Mouse (Mus musculus): ENCODE data around the gene Gm28635. TPM values are rescaled to one million over a fixed set of nuclear protein-coding genes. Genes with fewer than 3 reads are reported as not detected.

Gene Gm28635
- polyA plus RNA-seq, 1 experiment from 2014 or later = not detected

DNA sequence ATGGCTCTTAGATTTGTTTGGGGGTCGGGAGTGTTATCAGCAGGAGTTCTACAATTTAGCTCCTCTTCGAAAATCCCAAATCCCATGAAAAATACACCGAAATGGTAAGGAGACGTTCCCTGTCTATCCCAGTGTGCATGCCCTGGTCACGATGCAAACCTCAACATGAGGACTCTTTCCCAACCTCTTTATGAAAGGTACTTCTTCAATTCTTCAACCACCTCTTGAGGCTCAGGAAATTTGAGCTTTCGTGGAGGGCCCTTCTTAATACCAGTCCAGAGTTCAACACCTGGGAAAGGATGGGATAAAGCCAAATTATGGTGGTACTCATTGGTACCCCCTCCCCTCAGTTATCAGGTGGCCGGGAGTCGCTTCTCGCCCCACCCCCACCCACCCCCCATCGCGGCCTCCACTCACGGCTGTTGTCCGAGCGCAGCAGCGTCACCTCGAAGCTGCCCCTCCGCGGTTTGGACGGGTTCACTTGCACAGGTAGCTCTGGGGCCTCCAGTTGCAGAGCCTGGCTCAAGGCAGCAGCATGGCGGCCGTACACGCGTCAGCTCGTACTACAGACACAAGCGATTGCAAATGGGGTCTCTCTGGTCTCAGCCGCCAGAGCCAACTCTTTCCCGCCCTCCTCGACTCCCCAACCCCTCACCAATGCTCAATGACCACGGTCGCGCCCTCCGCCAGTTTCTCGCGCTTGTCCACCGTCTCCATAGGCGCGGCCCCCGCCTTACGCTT is 7.8 kb downstream of the Gm28635 start:
- ATAC-seq (ENCODE audit: low FRiP score) = peak; percentile 79
- DNase-seq (ENCODE audit: low spot score) = no peak
- no peaks in the 10 kb centered on the region for H3K9me3 ChIP-seq (ENCODE audit: control insufficient read depth, low read length)

DNA sequence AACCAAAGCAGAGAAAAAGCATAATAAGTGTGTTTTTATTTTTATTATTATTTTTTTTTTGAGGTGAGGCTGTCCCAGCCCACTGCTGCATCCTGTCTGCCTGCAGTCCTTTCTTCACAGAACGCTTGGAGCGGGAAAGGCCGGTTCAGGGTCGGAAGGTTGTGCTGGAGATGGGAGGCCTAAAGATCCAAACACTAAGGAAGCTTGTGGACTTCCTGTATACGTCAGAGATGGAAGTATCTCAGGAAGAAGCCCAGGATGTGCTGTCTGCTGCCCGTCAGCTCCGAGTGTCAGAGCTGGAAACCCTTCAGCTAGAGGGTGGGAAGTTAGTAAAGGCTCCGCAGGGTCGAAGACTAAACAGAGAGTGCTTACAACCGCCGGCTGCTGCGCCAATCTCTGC is 11.8 kb downstream of the Gm28635 start:
- no peak overlapping the region for H3K9ac ChIP-seq
- no peaks in the 10 kb centered on the region for H3K27me3 ChIP-seq (ENCODE audit: control insufficient read depth, insufficient read depth, low read length)
- 68% methylated on average over 12 of the region's 12 CpGs for WGBS
- no peaks in the 10 kb centered on the region; the same call in 1 of the 2 replicates for H3K36me3 ChIP-seq (replicated peaks; ENCODE audit: control insufficient read depth, insufficient read depth)
- no peak for DNase-seq (ENCODE audit: low spot score)
- H3K27ac ChIP-seq = no peak overlapping the region
- H3K9me3 ChIP-seq (ENCODE audit: control insufficient read depth, low read length) = no peaks in the 10 kb centered on the region
- H3K4me3 ChIP-seq (replicated peaks; ENCODE audit: low read length) = no peak overlapping the region
- no peak for ATAC-seq (ENCODE audit: low FRiP score)
- H3K4me1 ChIP-seq (replicated peaks; ENCODE audit: control insufficient read depth, insufficient read depth, low read length) = peaks cover 10% of the 10 kb centered on the region
- no peak overlapping the region for H3K4me2 ChIP-seq (replicated peaks)

More for the DNA sequence above, 7.8 kb downstream of the Gm28635 start:
- WGBS = 3% methylated on average over 39 of the region's 39 CpGs
- Histone ChIP-seq H3K4me2 (replicated peaks) (peak overlapping the region; percentile 65), H3K27ac (peak overlapping the region; percentile 85), H3K27me3 (ENCODE audit: control insufficient read depth, insufficient read depth, low read length) (no peaks in the 10 kb centered on the region), H3K36me3 (replicated peaks; ENCODE audit: control insufficient read depth, insufficient read depth) (peaks cover 26% of the 10 kb centered on the region), H3K9ac (peak overlapping the region; percentile 80), H3K4me3 (replicated peaks; ENCODE audit: low read length) (peak overlapping the region; percentile 70), H3K4me1 (replicated peaks; ENCODE audit: control insufficient read depth, insufficient read depth, low read length) (peaks cover 10% of the 10 kb centered on the region)

- no peak overlapping the region for H3K4me3 ChIP-seq (replicated peaks; ENCODE audit: low read length)
- H3K4me1 ChIP-seq (replicated peaks; ENCODE audit: control insufficient read depth, insufficient read depth, low read length) = no peaks in the 10 kb centered on the region
- no peak overlapping the region for H3K27ac ChIP-seq
- no peaks in the 10 kb centered on the region; the same call in 1 of the 2 replicates for H3K36me3 ChIP-seq (replicated peaks; ENCODE audit: control insufficient read depth, insufficient read depth)
- ATAC-seq (ENCODE audit: low FRiP score) (no peak), DNase-seq (ENCODE audit: low spot score) (no peak)
- 19% methylated on average over 2 of the region's 2 CpGs for WGBS
- H3K4me2 ChIP-seq (replicated peaks) = no peak overlapping the region
- no peak overlapping the region for H3K9ac ChIP-seq
- no peaks in the 10 kb centered on the region for H3K9me3 ChIP-seq (ENCODE audit: control insufficient read depth, low read length)
- no peaks in the 10 kb centered on the region for H3K27me3 ChIP-seq (ENCODE audit: control insufficient read depth, insufficient read depth, low read length)
These were observed 15.0 kb downstream of the Gm28635 start for GRCm38 (mm10) chr2:84662866-84663265.

DNA sequence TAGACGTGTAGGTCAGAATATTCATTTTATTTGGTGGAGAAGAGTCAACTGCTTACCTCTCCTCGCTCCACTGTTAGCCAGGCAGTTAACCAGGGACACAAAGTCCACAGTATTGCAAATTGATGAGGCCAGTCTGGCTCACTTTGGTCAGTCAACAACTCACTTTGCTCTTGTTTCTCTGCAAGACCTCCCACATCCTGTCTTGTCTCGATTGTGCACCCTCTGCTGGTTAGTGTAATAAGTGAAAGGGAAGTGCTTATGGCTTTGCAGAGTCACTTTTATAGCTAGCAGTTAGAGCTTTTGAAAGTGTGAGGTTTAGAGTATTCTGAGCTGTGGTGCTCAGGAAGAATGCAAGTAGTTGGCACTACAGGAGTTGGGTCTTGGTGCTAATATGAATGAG is 17.6 kb downstream of the Gm28635 start:
- DNase-seq (ENCODE audit: low spot score) (no peak), ATAC-seq (ENCODE audit: low FRiP score) (no peak)
- H3K9me3 ChIP-seq (ENCODE audit: control insufficient read depth, low read length) = no peaks in the 10 kb centered on the region
- WGBS = 79% methylated on average over 3 of the region's 3 CpGs
- H3K4me2 ChIP-seq (replicated peaks) = no peak overlapping the region
- no peaks in the 10 kb centered on the region for H3K36me3 ChIP-seq (replicated peaks; ENCODE audit: control insufficient read depth, insufficient read depth)
- no peak overlapping the region for H3K4me3 ChIP-seq (replicated peaks; ENCODE audit: low read length)
- no peaks in the 10 kb centered on the region for H3K27me3 ChIP-seq (ENCODE audit: control insufficient read depth, insufficient read depth, low read length)
- H3K27ac ChIP-seq = no peak overlapping the region
- H3K9ac ChIP-seq = no peak overlapping the region
- no peaks in the 10 kb centered on the region for H3K4me1 ChIP-seq (replicated peaks; ENCODE audit: control insufficient read depth, insufficient read depth, low read length)

DNA sequence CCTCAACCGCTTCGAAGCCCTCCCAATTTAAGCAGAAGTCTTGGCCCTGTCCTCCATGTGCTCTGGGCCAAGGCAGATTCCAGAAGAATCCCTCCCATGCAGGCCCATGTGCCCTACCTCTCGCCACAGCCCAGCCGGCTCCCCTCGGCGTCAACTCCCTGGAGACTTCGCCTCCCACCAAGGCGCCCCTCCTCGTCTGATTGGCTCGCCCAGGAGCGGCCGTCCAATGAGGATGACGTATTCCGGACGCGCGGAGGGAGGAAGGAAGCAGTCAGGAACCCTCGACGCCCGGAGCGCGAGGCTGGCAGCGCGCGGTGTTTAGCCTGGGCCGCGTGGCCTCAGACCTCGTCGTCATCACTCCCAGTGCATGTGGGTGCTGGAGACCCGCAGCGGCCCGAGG is 19.0 kb downstream of the Gm28635 start, which contains the start of gene Btbd18:
Gene Btbd18, plus strand, starts transcription at position 274 of the 400 bp plus-strand sequence.
- Histone ChIP-seq H3K9ac (no peak within 1 kb of the TSS), H3K9me3 (ENCODE audit: control insufficient read depth, low read length) (no peaks in the 10 kb centered on the region), H3K27ac (no peak within 1 kb of the TSS), H3K27me3 (ENCODE audit: control insufficient read depth, insufficient read depth, low read length) (no peaks in the 10 kb centered on the region), H3K4me2 (replicated peaks) (no peak within 1 kb of the TSS), H3K4me3 (replicated peaks; ENCODE audit: low read length) (no peak within 1 kb of the TSS), H3K36me3 (replicated peaks; ENCODE audit: control insufficient read depth, insufficient read depth) (no peaks in the 10 kb centered on the region), H3K4me1 (replicated peaks; ENCODE audit: control insufficient read depth, insufficient read depth, low read length) (no peaks in the 10 kb centered on the region)
- 95% methylated on average over 32 of the region's 32 CpGs for WGBS
- DNase-seq (ENCODE audit: low spot score) = no peak
- ATAC-seq (ENCODE audit: low FRiP score) = no peak

- Histone ChIP-seq H3K36me3 (replicated peaks; ENCODE audit: control insufficient read depth, insufficient read depth) (no peaks in the 10 kb centered on the region), H3K9ac (no peak overlapping the region), H3K27me3 (ENCODE audit: control insufficient read depth, insufficient read depth, low read length) (no peaks in the 10 kb centered on the region), H3K4me2 (replicated peaks) (no peak overlapping the region), H3K9me3 (ENCODE audit: control insufficient read depth, low read length) (no peaks in the 10 kb centered on the region), H3K4me3 (replicated peaks; ENCODE audit: low read length) (no peak overlapping the region), H3K4me1 (replicated peaks; ENCODE audit: control insufficient read depth, insufficient read depth, low read length) (0 out of 2 replicates have a peak, but pooled peaks cover 8% of the 10 kb centered on the region), H3K27ac (no peak overlapping the region)
- ATAC-seq (ENCODE audit: low FRiP score) = no peak
- DNase-seq (ENCODE audit: low spot score) = no peak
- 64% methylated on average over 1 of the region's 1 CpGs for WGBS
These were observed 22.0 kb downstream of the Gm28635 start for GRCm38 (mm10) chr2:84655864-84656263.

DNA sequence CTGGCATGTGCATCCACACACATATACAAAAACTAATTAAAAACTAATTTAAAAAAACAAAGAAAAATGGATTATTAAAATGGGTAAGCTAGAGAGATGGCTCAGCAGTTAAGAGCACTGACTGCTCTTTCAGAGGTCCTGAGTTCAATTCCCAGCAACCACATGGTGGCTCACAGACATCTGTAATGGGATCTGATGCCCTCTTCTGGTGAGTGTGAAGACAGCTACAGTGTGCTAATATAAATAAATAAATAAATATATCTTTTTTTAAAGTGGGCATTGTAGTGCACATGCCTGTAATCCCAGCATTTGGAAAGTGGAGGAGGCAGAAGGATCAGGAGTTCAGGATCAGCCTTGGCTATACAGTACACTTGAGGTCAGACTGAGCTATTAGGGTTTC is 24.5 kb downstream of the Gm28635 start:
- 0 out of 2 replicates have a peak, but pooled peaks cover 8% of the 10 kb centered on the region for H3K4me1 ChIP-seq (replicated peaks; ENCODE audit: control insufficient read depth, insufficient read depth, low read length)
- H3K36me3 ChIP-seq (replicated peaks; ENCODE audit: control insufficient read depth, insufficient read depth) = no peaks in the 10 kb centered on the region
- no peak overlapping the region for H3K9ac ChIP-seq
- no peaks in the 10 kb centered on the region for H3K27me3 ChIP-seq (ENCODE audit: control insufficient read depth, insufficient read depth, low read length)
- no peaks in the 10 kb centered on the region for H3K9me3 ChIP-seq (ENCODE audit: control insufficient read depth, low read length)
- H3K4me2 ChIP-seq (replicated peaks) = no peak overlapping the region
- no peak for DNase-seq (ENCODE audit: low spot score)
- H3K4me3 ChIP-seq (replicated peaks; ENCODE audit: low read length) = no peak overlapping the region
- H3K27ac ChIP-seq = no peak overlapping the region
- ATAC-seq (ENCODE audit: low FRiP score) = no peak

DNA sequence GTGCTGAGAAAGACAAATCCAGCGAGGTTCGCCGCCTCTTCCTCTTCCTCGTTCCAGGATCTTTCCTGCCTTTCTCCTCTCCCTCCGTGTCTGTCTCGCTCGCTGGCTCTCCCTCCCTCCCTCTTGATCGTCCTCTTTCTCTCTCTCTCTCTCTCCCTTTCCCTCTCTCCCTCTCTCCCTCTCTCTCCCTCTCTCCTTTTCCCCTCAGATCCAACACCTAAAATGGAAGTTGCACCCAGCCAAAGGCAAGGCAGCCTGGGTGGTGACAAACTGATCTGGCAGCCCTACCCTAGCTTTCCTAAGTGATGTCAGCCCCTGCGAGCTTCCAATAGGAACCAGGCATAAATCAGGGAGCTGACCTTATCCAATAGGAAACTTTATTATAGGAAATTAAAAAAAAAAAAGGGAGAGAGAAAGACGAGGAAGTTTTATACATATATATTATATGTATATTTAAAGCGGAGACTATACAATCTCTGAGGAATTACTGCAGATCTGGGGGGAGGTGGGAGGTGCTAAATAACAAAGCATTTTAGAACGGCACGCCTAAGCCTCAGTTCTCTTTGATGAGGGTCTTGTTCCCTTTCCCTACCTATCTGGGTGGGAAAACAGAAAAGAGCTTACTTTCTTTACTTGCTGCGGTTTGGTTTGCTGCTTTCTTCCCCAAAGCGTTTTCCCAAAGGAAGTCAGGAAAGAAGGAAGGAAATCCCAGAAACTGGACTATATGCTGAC is 27.2 kb downstream of the Gm28635 start, which contains the start of gene Ctnnd1:
Gene Ctnnd1, minus strand, starts transcription at position 302 of the 732 bp plus-strand sequence.
- H3K9ac ChIP-seq = peak within 1 kb of the TSS; percentile 91
- WGBS = under 1% methylated on average over 15 of the region's 15 CpGs
- peak within 1 kb of the TSS; percentile 94 for H3K27ac ChIP-seq
- peak; percentile 98 for ATAC-seq (ENCODE audit: low FRiP score)
- no peaks in the 10 kb centered on the region for H3K9me3 ChIP-seq (ENCODE audit: control insufficient read depth, low read length)
- peak within 1 kb of the TSS; percentile 82 for H3K4me2 ChIP-seq (replicated peaks)
- H3K4me1 ChIP-seq (replicated peaks; ENCODE audit: control insufficient read depth, insufficient read depth, low read length) = peaks cover 30% of the 10 kb centered on the region
- peak; percentile 90 for DNase-seq (ENCODE audit: low spot score)
- no peaks in the 10 kb centered on the region for H3K36me3 ChIP-seq (replicated peaks; ENCODE audit: control insufficient read depth, insufficient read depth)
- peak within 1 kb of the TSS; percentile 70 for H3K4me3 ChIP-seq (replicated peaks; ENCODE audit: low read length)
- no peaks in the 10 kb centered on the region for H3K27me3 ChIP-seq (ENCODE audit: control insufficient read depth, insufficient read depth, low read length)

DNA sequence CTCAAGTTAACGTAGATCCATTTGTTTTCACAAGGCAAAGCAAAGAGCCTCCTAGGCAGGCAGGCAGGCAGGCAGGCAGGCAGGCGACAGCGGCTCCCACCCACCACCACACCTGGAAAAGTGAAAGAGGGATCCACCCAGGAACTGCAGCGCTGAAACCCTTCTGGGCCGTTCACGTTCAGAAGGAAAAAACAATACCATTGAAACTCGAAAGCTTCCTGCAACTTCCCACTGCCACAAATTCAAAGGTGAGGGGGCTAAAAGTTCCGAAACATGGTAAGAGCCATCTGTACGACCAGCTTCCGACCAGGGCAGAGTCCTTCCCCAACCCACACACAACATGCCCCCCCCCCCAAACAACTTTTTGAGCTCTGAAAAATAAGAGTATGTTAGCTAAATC is 28.2 kb downstream of the Gm28635 start:
- Histone ChIP-seq H3K36me3 (replicated peaks; ENCODE audit: control insufficient read depth, insufficient read depth) (no peaks in the 10 kb centered on the region), H3K27me3 (ENCODE audit: control insufficient read depth, insufficient read depth, low read length) (no peaks in the 10 kb centered on the region), H3K4me3 (replicated peaks; ENCODE audit: low read length) (peak overlapping the region; percentile 70), H3K4me1 (replicated peaks; ENCODE audit: control insufficient read depth, insufficient read depth, low read length) (peaks cover 31% of the 10 kb centered on the region), H3K4me2 (replicated peaks) (peak overlapping the region; percentile 82), H3K9me3 (ENCODE audit: control insufficient read depth, low read length) (no peaks in the 10 kb centered on the region), H3K9ac (peak overlapping the region; percentile 91), H3K27ac (peak overlapping the region; percentile 94)
- 2% methylated on average over 10 of the region's 10 CpGs for WGBS
- ATAC-seq (ENCODE audit: low FRiP score) (no peak), DNase-seq (ENCODE audit: low spot score) (no peak)
